Mouse (Mus musculus): Measurements from ENCODE around the gene Zfyve27.

DNA sequence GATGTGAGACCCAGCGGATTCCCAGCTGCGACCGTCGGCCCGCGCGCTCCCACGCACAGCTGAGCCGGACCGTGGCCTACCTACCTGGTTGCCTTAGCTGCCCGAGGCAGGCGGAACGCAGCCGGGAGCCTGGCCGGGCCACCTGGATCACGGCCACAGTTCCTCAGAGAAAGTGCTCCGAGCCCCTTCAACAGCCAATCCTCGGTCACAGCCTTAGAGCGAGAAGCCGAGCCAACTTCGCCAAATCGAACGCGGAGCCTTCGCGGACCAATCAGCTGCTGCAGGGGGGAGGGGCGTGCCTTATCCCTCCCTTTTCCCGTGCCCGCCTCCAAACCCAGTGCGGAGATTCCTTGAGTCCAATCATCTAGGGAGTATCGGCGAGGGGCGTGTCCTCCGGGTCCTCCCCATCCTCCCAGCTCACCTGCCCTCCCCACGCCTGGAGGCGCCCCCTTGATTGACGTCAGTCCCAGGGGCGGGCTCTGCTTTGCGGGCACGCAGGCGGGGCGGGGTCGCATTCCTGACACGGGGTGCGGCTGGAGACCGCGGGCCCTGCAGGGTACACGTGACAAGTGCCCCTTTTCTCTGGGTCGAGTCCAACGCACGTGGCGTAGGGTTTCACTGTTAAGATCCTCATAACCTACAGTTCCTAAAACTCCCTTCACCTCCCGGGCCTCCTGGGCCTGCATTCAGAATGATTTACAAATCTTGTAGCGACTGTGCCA, 34.8 kb upstream of the Zfyve27 start, which contains the start of gene Avpi1:
- TF ChIP-seq CTCF (IDR thresholded peaks at IDR 0.05; ENCODE audit: low read depth, low read length) (no peak), POLR2A (IDR thresholded peaks at IDR 0.05; ENCODE audit: extremely low read depth, insufficient read depth, low read length) (peak; percentile 90)
